Mouse (Mus musculus) heart, embryonic 16.5 days (tissue): ENCODE data around the gene Litaf. TPM values are rescaled to one million over a fixed set of nuclear protein-coding genes. Genes with fewer than 3 reads are reported as not detected.

Experiments
- ATAC-seq: fragments of 200-750 bp; cut with Nextera tagmentation; replicated peaks from 2 replicates; pipeline ENCODE4 v1.8.0; 2017; ENCODE audit warnings: moderate number of reproducible peaks; ENCODE audit not compliant: insufficient read depth, low FRiP score; ENCODE audit errors: extremely low read depth
- H3K27ac ChIP-seq: fragments of 300-500 bp; sonication (generic); 2 replicates; pipeline ENCODE4 v1.5.1; 2014; ENCODE audit warnings: mild to moderate bottlenecking, low read length, control low read depth, moderate library complexity
- H3K27me3 ChIP-seq: fragments of 300-500 bp; sonication (generic); 2 replicates; pipeline ENCODE4 v1.6.1; 2014; ENCODE audit warnings: low read length, mixed read lengths; ENCODE audit not compliant: control insufficient read depth, insufficient read depth
- H3K36me3 ChIP-seq: fragments of 300-500 bp; sonication (generic); 2 replicates; pipeline ENCODE4 v1.6.1; 2014; ENCODE audit not compliant: control insufficient read depth, insufficient read depth
- H3K4me1 ChIP-seq: fragments of 300-500 bp; sonication (generic); 2 replicates; pipeline ENCODE4 v1.6.1; 2014; ENCODE audit warnings: low read length, mixed read lengths; ENCODE audit not compliant: control insufficient read depth, insufficient read depth
- H3K4me2 ChIP-seq: fragments of 300-500 bp; sonication (generic); 2 replicates; pipeline ENCODE4 v1.6.1; 2014; ENCODE audit warnings: low read depth, mild to moderate bottlenecking, control low read depth, low read length
- H3K4me3 ChIP-seq: fragments of 300-500 bp; sonication (generic); 2 replicates; pipeline ENCODE4 v1.5.1; 2014; ENCODE audit warnings: mild to moderate bottlenecking, control low read depth, low read length
- H3K9ac ChIP-seq: fragments of 300-500 bp; sonication (generic); 2 replicates; pipeline ENCODE4 v1.6.1; 2014; ENCODE audit warnings: low read length, control low read depth
- H3K9me3 ChIP-seq: fragments of 300-500 bp; sonication (generic); replicated peaks from 2 replicates; pipeline ENCODE4 v1.6.1; 2016; ENCODE audit warnings: low read length; ENCODE audit not compliant: control insufficient read depth
- WGBS: fragments of 180-500 bp; shearing (Covaris S2); extraction: QIAGEN DNeasy Blood & Tissue Kit; methylation state at CpG from one replicate; pipeline ENCODE4 v1.1.7; 2014; 5-methylcytosine and 5-hydroxymethylcytosine counted together
- polyA plus RNA-seq: library from polyadenylated mRNA; unstranded; fragments of >200 nt; fragmentation: Nextera tagmentation; extraction: Ambion mirVana; gene quantifications from 2 replicates; pipeline ENCODE4 v1.2.1, GENCODE M21; 2015

Gene Litaf
- polyA plus RNA-seq, 1 experiment from 2014 or later, result 78.7 TPM

DNA sequence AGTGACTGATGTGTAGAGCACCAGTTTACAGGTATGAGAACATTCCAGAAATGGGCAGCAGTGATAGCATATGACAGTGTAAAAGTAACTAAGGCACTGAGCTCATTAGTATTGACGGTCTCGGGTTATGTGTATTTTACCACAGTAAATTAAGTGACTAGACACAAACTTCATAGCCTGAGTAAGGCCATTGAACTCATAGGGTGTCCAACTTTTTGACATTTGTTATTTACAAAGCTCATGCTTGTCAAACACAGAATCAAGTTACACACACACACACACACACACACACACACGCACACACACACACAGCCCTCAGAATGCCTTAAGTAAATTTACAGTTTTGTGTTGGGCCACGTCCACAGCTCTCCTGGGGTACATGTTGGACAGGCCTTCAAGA is 126.0 kb downstream of the Litaf start:
- Histone ChIP-seq H3K4me1 (peaks cover 5% of the 10 kb centered on the region; the same call in 1 of the 2 replicates), H3K9ac (no peak overlapping the region), H3K27ac (no peak overlapping the region), H3K27me3 (no peaks in the 10 kb centered on the region), H3K4me2 (no peak overlapping the region), H3K9me3 (no peaks in the 10 kb centered on the region), H3K4me3 (no peak overlapping the region), H3K36me3 (no peaks in the 10 kb centered on the region)
- 85% methylated on average over 4 of the region's 4 CpGs for WGBS
- no peak for ATAC-seq

GRCm38 (mm10) chr16:10937497-10937896 is 128.5 kb downstream of the Litaf start:
- Histone ChIP-seq H3K9me3 (no peaks in the 10 kb centered on the region), H3K27me3 (no peaks in the 10 kb centered on the region), H3K27ac (no peak overlapping the region), H3K4me3 (no peak overlapping the region), H3K4me2 (no peak overlapping the region), H3K4me1 (no peaks in the 10 kb centered on the region), H3K9ac (no peak overlapping the region), H3K36me3 (no peaks in the 10 kb centered on the region)
- ATAC-seq, result no peak
- WGBS, result 63% methylated on average over 11 of the region's 11 CpGs

DNA sequence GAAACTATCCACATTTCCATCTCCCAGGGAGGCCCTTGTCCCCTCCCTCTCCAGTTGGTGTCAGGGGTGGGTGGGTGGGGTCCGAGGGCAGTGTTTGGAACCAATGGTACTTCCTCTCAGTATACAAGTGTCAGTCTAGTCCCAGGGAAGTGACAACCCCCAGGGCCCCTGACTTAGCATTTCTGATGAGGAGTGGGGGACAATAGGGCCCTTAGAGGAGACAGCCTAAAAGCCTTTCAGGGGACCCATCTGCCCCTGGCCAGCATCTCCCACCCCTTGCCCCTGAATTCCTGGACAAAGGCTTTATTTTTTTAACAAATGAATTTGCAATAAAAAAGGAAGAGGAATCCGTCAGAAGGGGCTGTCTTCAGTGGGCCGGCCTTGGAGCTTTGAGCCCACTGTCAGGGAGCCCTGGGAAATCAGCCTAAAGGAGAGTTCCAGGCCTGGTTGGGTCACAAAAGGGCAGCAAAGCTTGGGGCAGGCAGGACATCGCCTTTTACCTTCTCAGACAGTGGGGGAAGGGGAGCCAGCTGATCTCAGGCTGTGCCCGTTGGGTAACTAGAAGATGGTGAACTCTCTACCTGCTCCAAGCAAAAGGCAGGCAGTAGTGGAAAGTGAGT is 129.1 kb downstream of the Litaf start:
- Histone ChIP-seq H3K36me3 (no peaks in the 10 kb centered on the region), H3K4me1 (no peaks in the 10 kb centered on the region), H3K27ac (no peak overlapping the region), H3K27me3 (no peaks in the 10 kb centered on the region), H3K4me2 (no peak overlapping the region), H3K4me3 (no peak overlapping the region), H3K9me3 (no peaks in the 10 kb centered on the region), H3K9ac (no peak overlapping the region)
- WGBS, result 75% methylated on average over 5 of the region's 5 CpGs
- no peak for ATAC-seq

GRCm38 (mm10) chr16:10934047-10934446 is 131.9 kb downstream of the Litaf start:
- 92% methylated on average over 1 of the region's 1 CpGs for WGBS
- Histone ChIP-seq H3K9ac (no peak overlapping the region), H3K9me3 (peaks cover 9% of the 10 kb centered on the region; the same call in 1 of the 2 replicates), H3K27ac (no peak overlapping the region), H3K4me1 (no peaks in the 10 kb centered on the region), H3K36me3 (no peaks in the 10 kb centered on the region), H3K27me3 (no peaks in the 10 kb centered on the region), H3K4me3 (no peak overlapping the region), H3K4me2 (no peak overlapping the region)
- ATAC-seq, result no peak

DNA sequence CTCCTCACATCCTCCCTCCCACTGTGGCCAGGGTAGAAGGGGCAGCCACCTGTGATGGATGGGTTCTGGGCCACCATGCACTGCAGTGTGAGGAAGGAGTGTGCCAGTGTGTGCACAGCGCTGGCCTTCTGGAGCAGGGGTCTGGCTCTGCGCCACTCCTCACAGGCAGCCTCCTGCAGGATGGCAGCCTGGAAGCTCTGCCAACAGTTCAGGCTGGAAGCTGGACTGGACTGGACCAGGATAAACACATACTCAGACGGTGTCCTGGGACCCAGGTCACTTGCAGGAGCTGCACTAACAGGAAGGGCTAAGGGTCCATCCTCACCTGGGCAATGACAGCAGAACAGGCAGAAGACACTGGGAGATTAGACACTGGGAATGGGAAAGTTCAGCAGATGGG is 132.6 kb downstream of the Litaf start:
- Histone ChIP-seq H3K36me3 (no peaks in the 10 kb centered on the region), H3K9me3 (peaks cover 9% of the 10 kb centered on the region; the same call in 1 of the 2 replicates), H3K4me1 (no peaks in the 10 kb centered on the region), H3K27me3 (no peaks in the 10 kb centered on the region), H3K4me3 (no peak overlapping the region), H3K4me2 (no peak overlapping the region), H3K9ac (no peak overlapping the region), H3K27ac (no peak overlapping the region)
- 67% methylated on average over 3 of the region's 3 CpGs for WGBS
- no peak for ATAC-seq

- no peaks in the 10 kb centered on the region for H3K4me1 ChIP-seq
- H3K27me3 ChIP-seq, result no peaks in the 10 kb centered on the region
- WGBS, result 100% methylated on average over 1 of the region's 1 CpGs
- no peaks in the 10 kb centered on the region for H3K36me3 ChIP-seq
- no peak for ATAC-seq
- no peak overlapping the region for H3K4me2 ChIP-seq
- H3K4me3 ChIP-seq, result no peak overlapping the region
- no peak overlapping the region for H3K27ac ChIP-seq
- no peak overlapping the region for H3K9ac ChIP-seq
- peaks cover 9% of the 10 kb centered on the region; the same call in 1 of the 2 replicates for H3K9me3 ChIP-seq
These were observed 138.9 kb downstream of the Litaf start for GRCm38 (mm10) chr16:10927026-10927425.

GRCm38 (mm10) chr16:10925591-10926180 is 140.3 kb downstream of the Litaf start:
- no peak for ATAC-seq
- H3K36me3 ChIP-seq, result no peaks in the 10 kb centered on the region
- H3K9me3 ChIP-seq, result peaks cover 5% of the 10 kb centered on the region; the same call in 1 of the 2 replicates
- H3K9ac ChIP-seq, result no peak overlapping the region
- no peak overlapping the region for H3K27ac ChIP-seq
- no peaks in the 10 kb centered on the region for H3K27me3 ChIP-seq
- H3K4me3 ChIP-seq, result no peak overlapping the region
- WGBS, result 42% methylated on average over 7 of the region's 7 CpGs
- no peak overlapping the region for H3K4me2 ChIP-seq
- no peaks in the 10 kb centered on the region for H3K4me1 ChIP-seq

GRCm38 (mm10) chr16:10923561-10923960 is 142.4 kb downstream of the Litaf start:
- H3K4me1 ChIP-seq, result peaks cover 7% of the 10 kb centered on the region
- no peak overlapping the region for H3K27ac ChIP-seq
- WGBS, result 75% methylated on average over 5 of the region's 5 CpGs
- no peaks in the 10 kb centered on the region for H3K27me3 ChIP-seq
- H3K9me3 ChIP-seq, result no peaks in the 10 kb centered on the region
- H3K36me3 ChIP-seq, result no peaks in the 10 kb centered on the region
- no peak overlapping the region for H3K9ac ChIP-seq
- no peak overlapping the region for H3K4me3 ChIP-seq
- ATAC-seq, result no peak
- no peak overlapping the region for H3K4me2 ChIP-seq

GRCm38 (mm10) chr16:10919856-10920255 is 146.1 kb downstream of the Litaf start:
- Histone ChIP-seq H3K27ac (0 out of 2 replicates have a peak overlapping the region, but pooled peaks have one; percentile 20), H3K4me3 (no peak overlapping the region), H3K9ac (no peak overlapping the region), H3K36me3 (no peaks in the 10 kb centered on the region), H3K27me3 (no peaks in the 10 kb centered on the region), H3K4me1 (peaks cover 7% of the 10 kb centered on the region), H3K9me3 (no peaks in the 10 kb centered on the region), H3K4me2 (no peak overlapping the region)
- ATAC-seq, result peak; percentile 81
